Mouse (Mus musculus): ENCODE measurements around the gene Slc25a5. TPM values are rescaled to one million over a fixed set of nuclear protein-coding genes. Genes with fewer than 3 reads are reported as not detected.

Gene Slc25a5
- polyA plus RNA-seq, 1 experiment = 29.9 TPM

DNA sequence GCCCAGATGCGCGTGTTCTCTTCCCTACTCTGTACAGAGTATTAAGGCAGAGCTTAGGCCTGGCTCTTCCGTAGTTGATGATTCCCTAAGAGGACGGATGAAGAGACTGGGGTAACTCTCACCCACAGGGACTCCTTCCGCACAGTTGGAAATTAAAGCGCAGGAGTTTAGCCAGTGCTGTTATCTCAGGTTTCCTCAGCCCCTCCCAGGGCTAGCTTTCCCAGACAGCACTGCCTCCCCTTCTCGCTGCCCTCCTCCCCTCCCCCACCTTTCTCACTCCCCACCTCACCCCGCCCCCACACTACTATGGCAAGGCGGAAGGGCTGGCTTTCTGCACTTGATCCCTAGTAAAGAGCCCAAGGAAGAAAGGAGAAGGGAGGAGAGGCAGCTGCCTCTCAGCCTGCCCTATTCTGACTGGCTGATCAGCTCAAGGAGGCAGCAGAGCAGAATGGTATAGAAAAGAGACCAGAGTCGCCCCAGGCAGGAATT lies 21.5 kb downstream of the Slc25a5 start:
- no peak for TF ChIP-seq GATA1 (IDR thresholded peaks at IDR 0.05; ENCODE audit: low read length)

DNA sequence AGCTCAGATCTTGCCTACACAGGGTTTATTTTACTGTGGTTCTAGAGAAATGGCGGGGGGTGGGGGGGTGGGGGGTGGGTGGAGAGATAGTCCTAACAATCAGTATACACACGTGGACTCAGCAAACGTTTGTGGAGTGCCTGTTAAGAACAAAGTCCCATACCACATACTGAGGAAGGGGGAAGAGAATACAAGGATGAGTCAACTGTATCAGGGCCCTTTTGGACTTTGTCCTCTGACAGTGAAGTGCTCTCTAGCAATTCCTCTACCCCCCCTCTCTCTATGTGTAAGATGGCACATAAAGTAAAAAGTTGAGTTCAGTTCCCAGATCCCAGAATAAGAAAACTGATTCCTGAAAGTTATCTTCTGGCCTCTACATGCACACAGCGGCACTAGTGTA lies 24.1 kb downstream of the Slc25a5 start:
- no peak for TF ChIP-seq GATA1 (IDR thresholded peaks at IDR 0.05; ENCODE audit: low read length)

DNA sequence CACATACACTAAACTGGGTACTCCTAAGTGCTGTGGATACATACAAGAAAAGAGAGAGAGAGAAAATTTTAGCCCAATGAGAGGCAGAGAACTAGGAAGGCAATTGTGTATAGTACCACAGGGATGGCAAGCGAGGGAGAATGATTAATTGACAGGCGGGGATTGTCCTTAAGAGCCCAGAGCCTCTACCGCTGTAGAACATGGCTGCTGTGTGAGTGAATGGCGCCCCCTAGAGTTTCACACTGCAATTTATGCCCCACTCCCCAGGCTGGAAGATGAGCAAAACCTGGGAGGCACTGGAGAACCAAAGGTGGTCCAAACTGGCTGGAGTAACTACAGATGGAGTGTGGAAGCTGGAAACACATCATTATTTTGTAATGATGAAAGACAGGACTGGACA lies 24.8 kb downstream of the Slc25a5 start:
- TF ChIP-seq GATA1 (IDR thresholded peaks at IDR 0.05; ENCODE audit: low read length) = no peak

DNA sequence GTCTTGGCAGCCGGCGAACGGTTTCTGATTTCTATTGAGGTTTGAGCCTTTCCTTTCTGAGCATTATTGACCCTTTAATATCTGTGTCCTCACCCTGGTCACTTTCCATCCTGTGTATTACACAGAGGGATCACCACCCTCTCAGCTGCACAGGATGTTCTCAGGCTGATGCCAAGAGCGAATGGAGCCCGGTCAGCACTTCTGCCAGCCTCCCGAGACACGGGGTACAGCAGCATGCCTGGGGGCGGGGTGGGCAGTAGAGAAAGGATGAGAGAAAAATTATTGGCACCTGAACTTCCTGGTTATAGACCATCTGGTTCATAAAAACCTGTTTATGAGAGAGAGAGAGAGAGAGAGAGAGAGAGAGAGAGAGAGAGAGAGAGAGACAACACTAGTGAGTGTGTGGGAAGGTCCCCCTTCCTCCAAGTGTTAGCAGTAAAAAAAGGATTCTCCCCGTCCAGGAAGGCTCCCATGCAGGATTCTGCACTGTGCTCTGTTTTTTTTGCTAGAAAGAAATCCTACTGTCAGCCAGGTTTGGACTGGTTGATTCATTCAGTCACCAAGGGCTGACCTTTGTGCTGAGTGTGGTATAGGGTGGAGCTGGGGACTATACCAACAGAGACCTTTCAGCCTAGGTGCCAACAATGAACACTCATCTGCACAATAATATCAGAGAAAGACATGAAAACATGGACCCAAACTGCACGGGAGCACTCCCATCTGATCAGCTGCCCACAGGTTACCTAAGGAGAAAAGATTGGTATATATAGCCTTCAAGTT lies 28.7 kb downstream of the Slc25a5 start:
- TF ChIP-seq GATA1 (IDR thresholded peaks at IDR 0.05; ENCODE audit: low read length) = no peak

DNA sequence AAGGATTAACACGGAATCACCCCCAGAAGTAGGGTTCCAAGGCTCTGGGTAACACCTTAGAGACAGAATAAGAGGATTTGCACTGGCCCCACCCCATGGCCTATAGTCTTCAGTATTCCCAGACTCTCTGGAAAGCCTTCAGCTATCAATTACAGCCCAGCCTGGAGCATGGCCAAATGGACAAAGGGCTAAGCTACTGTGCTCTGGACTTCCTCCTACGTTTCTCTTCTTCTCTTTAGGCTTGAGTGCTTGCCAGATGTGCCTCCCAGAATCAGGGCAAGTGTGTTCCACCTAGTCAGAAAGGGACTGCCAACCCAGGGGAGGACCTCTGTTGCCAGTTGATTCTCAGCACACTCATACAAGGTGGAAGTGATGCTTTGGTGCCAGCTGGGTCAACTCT lies 29.6 kb downstream of the Slc25a5 start:
- no peak for TF ChIP-seq GATA1 (IDR thresholded peaks at IDR 0.05; ENCODE audit: low read length)

GRCm38 (mm10) chrX:36826873-36827272 lies 31.4 kb downstream of the Slc25a5 start:
- TF ChIP-seq GATA1 (IDR thresholded peaks at IDR 0.05; ENCODE audit: low read length) = no peak

DNA sequence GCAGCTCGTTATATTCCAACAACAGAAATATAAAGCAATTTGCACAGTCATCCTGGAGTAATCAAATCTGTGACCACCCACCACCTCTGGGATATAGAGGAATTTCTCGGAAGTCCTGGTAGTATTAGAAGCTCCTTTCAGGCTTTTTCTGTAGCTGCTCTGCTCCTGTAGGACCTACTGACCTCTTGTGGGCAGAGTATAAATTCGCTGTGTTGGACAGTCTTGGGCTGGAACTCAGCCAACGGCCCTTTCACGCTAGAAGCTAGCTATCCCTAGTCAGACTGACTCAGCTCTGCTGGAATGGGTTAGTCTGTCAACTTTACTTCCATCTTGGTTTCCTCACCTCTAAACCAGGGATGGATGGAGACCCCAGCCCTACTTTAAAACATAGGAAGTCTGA lies 34.8 kb downstream of the Slc25a5 start:
- no peak for TF ChIP-seq GATA1 (IDR thresholded peaks at IDR 0.05; ENCODE audit: low read length)

GRCm38 (mm10) chrX:36831632-36832031 lies 36.2 kb downstream of the Slc25a5 start:
- TF ChIP-seq GATA1 (IDR thresholded peaks at IDR 0.05; ENCODE audit: low read length) = no peak

GRCm38 (mm10) chrX:36833397-36834084 lies 38.1 kb downstream of the Slc25a5 start:
- no peak for TF ChIP-seq GATA1 (IDR thresholded peaks at IDR 0.05; ENCODE audit: low read length)

- TF ChIP-seq GATA1 (IDR thresholded peaks at IDR 0.05; ENCODE audit: low read length) = no peak
Measured at GRCm38 (mm10) chrX:36837069-36837676, 41.7 kb downstream of the Slc25a5 start.

- TF ChIP-seq GATA1 (IDR thresholded peaks at IDR 0.05; ENCODE audit: low read length) = no peak
Measured at GRCm38 (mm10) chrX:36839391-36839790, 43.9 kb downstream of the Slc25a5 start.

GRCm38 (mm10) chrX:36841698-36842097 lies 46.2 kb downstream of the Slc25a5 start:
- TF ChIP-seq GATA1 (IDR thresholded peaks at IDR 0.05; ENCODE audit: low read length) = no peak

GRCm38 (mm10) chrX:36843346-36843990 lies 48.0 kb downstream of the Slc25a5 start:
- TF ChIP-seq GATA1 (IDR thresholded peaks at IDR 0.05; ENCODE audit: low read length) = no peak

DNA sequence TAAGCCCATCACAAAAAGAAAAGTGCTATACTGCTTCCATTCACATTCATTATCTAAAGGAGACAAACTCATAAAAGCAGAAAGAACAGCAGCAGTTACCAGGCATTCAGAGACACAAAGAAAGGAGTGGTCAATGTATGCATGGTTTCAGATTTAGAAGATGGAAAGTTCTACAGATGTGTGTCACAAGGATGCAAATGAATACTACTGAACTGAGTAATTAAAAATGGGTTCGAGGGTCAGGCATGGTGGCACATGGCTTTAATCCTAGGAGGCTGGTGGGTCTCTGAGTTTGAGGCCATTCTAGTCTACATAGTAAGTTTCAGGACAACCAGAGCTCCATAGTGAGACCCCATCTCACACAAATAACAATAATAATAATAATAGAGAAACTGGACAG lies 51.7 kb downstream of the Slc25a5 start:
- no peak for TF ChIP-seq GATA1 (IDR thresholded peaks at IDR 0.05; ENCODE audit: low read length)

Other genes with a start within 250 kb of the Slc25a5 start
- 60.8 and 80.9 TPM in 2 replicates for gene Pgrmc1, start 197.4 kb upstream of the Slc25a5 start, polyA plus RNA-seq (2012)
- gene Akap17b, start 150.3 kb upstream of the Slc25a5 start, polyA plus RNA-seq (2012) = 0.31 and 0.33 TPM in 2 replicates
- gene Slc25a43, start 52.0 kb upstream of the Slc25a5 start, polyA plus RNA-seq (2012) = not detected in 2 replicates
- 94.4 and 117 TPM in 2 replicates for gene Ube2a, start 78.2 kb downstream of the Slc25a5 start, polyA plus RNA-seq (2012)
- gene C330007P06Rik, start 78.5 kb downstream of the Slc25a5 start, polyA plus RNA-seq (2012) = 0.85 and 1.5 TPM in 2 replicates
- 1.3 and 1.5 TPM in 2 replicates for gene Nkrf, start 107.2 kb downstream of the Slc25a5 start, polyA plus RNA-seq (2012)
- 1.2 and 2.7 TPM in 2 replicates for gene Sept6, start 196.1 kb downstream of the Slc25a5 start, polyA plus RNA-seq (2012)

Measured in G1E-ER4 (cell line).